Mouse (Mus musculus) G1E (cell line): Measurements from ENCODE around the gene Spsb3. TPM values are rescaled to one million over a fixed set of nuclear protein-coding genes. Genes with fewer than 3 reads are reported as not detected.

Experiments used
- ATAC-seq: 2 replicates; pipeline ENCODE4 v1.8.0; 2016; ENCODE audit warnings: mild to moderate bottlenecking; ENCODE audit not compliant: insufficient number of reproducible peaks, poor library complexity, low FRiP score, severe bottlenecking; ENCODE audit errors: extremely low read depth
- DNase-seq: peaks from one replicate; pipeline ENCODE4 v3.0.0; 2012; ENCODE audit warnings: low spot score
- H3K27me3 ChIP-seq: 2 replicates; pipeline ENCODE4 v1.6.1; 2012; ENCODE audit warnings: mild to moderate bottlenecking, low read length, inconsistent platforms; ENCODE audit not compliant: insufficient read depth
- H3K36me3 ChIP-seq: replicated peaks from 2 replicates; pipeline ENCODE3; 2012; ENCODE audit warnings: mild to moderate bottlenecking, inconsistent platforms
- H3K4me1 ChIP-seq: 2 replicates; pipeline ENCODE4 v1.6.1; 2012; ENCODE audit warnings: low read depth, low read length, inconsistent platforms, mixed read lengths; ENCODE audit not compliant: insufficient read depth
- H3K4me3 ChIP-seq: 2 replicates; pipeline ENCODE4 v1.5.1; 2012; ENCODE audit warnings: low read depth, mild to moderate bottlenecking, inconsistent platforms, low read length, moderate library complexity, mixed read lengths
- H3K9me3 ChIP-seq: replicated peaks from 2 replicates; pipeline ENCODE4 v1.6.1; 2012; ENCODE audit warnings: inconsistent platforms
- CTCF ChIP-seq: IDR thresholded peaks from 2 replicates; pipeline ENCODE4 v1.5.1; 2012; ENCODE audit warnings: low read depth, low read length, inconsistent platforms, mixed read lengths
- GATA1 ChIP-seq: IDR thresholded peaks from 2 replicates; pipeline ENCODE4 v1.6.1; 2012; ENCODE audit warnings: borderline replicate concordance, low read length, inconsistent platforms, mixed read lengths
- GATA2 ChIP-seq: IDR thresholded peaks from 2 replicates; pipeline ENCODE4 v1.6.1; 2012; ENCODE audit warnings: low read depth, low read length, inconsistent platforms, borderline replicate concordance
- POLR2AphosphoS5 ChIP-seq: IDR thresholded peaks from 2 replicates; pipeline ENCODE4 v1.6.1; 2012; ENCODE audit warnings: low read depth, low read length, inconsistent platforms; ENCODE audit not compliant: insufficient replicate concordance
- TAL1 ChIP-seq: conservative IDR thresholded peaks from 2 replicates; pipeline ENCODE4 v1.6.1; 2012; ENCODE audit warnings: low read depth, low read length, inconsistent platforms, mixed read lengths
- polyA plus RNA-seq: library from polyadenylated mRNA; stranded (reverse); fragments of >175 nt; gene quantifications from 2 replicates; pipeline ENCODE4 v1.2.3, GENCODE M21; 2012
- total RNA-seq, 2 experiments: library from RNA; stranded (forward) in 1 of 2; stranded (reverse) in 1 of 2; fragments of 200-1000 nt in 1 of 2; fragments of >200 nt in 1 of 2; fragmentation: Nextera tagmentation in 1 of 2; gene quantifications; 2 replicates each; pipeline ENCODE4 v1.2.3; 2014 to 2017

Spsb3 gene
- total RNA-seq (2014; fragmentation: Nextera tagmentation) (10.9 and 12.8 TPM in 2 replicates), total RNA-seq (2017) (15.9 and 19.7 TPM in 2 replicates), polyA plus RNA-seq (35.1 and 42.6 TPM in 2 replicates)

GRCm38 (mm10) chr17:24886134-24886931 is at the start of gene Spsb3, which contains the start of gene Nubp2:
Spsb3 (plus strand) TSS chr17:24886643.
Nubp2 (minus strand) TSS chr17:24886349.
- DNase-seq, result peak; percentile 99
- no peak for TF ChIP-seq GATA1
- no peak for TF ChIP-seq TAL1
- TF ChIP-seq GATA2, result no peak
- no peak for TF ChIP-seq CTCF
- TF ChIP-seq POLR2AphosphoS5, result no peak
- H3K9me3 ChIP-seq, result no peaks in the 10 kb centered on the region
- peaks cover 79% of the 10 kb centered on the region for H3K36me3 ChIP-seq
- peak within 1 kb of the TSS; percentile 95 for H3K4me3 ChIP-seq
- peak; percentile 96 for ATAC-seq
- no peaks in the 10 kb centered on the region for H3K27me3 ChIP-seq
- peaks cover 77% of the 10 kb centered on the region for H3K4me1 ChIP-seq

DNA sequence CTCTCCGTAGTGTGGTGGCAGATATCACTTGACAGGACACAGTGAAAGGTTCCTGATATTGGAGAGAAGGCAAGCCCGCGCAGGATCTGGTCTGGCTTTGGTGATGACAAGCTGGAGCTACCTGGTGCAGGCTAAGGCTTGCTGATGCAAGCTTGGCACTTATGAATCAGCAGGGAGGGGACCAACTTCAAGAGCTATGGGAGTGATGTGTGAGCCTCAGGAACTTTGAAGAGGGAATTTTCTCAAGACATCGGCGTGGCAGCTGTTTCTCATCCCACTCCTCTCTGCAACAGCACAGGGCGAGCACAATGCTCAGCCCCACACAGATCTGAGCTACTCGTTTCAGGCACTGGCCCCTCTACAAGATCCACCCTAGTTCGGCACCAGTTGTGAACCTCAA is 46.6 kb upstream of the Spsb3 start, which contains the start of gene Hagh:
Gene Hagh, plus strand, starts transcription at position 302 of the 400 bp plus-strand sequence.
- Histone ChIP-seq H3K36me3 (peaks cover 6% of the 10 kb centered on the region), H3K27me3 (peaks cover 16% of the 10 kb centered on the region), H3K4me3 (no peak within 1 kb of the TSS), H3K4me1 (peaks cover 7% of the 10 kb centered on the region), H3K9me3 (no peaks in the 10 kb centered on the region)
- ATAC-seq (no peak), DNase-seq (no peak)
- TF ChIP-seq CTCF, result no peak
- TF ChIP-seq GATA1, result no peak
- TF ChIP-seq TAL1, result no peak
- TF ChIP-seq POLR2AphosphoS5, result no peak
- no peak for TF ChIP-seq GATA2

GRCm38 (mm10) chr17:24840341-24840740 is 46.1 kb upstream of the Spsb3 start:
- no peak for TF ChIP-seq POLR2AphosphoS5
- no peak for TF ChIP-seq CTCF
- TF ChIP-seq GATA1, result no peak
- TF ChIP-seq GATA2, result no peak
- no peak for TF ChIP-seq TAL1
- Histone ChIP-seq H3K4me3 (no peak overlapping the region), H3K27me3 (peaks cover 16% of the 10 kb centered on the region), H3K36me3 (peaks cover 7% of the 10 kb centered on the region), H3K9me3 (no peaks in the 10 kb centered on the region), H3K4me1 (peaks cover 7% of the 10 kb centered on the region)
- no peak for ATAC-seq
- no peak for DNase-seq

- Histone ChIP-seq H3K4me3 (no peak overlapping the region), H3K4me1 (peaks cover 7% of the 10 kb centered on the region), H3K9me3 (no peaks in the 10 kb centered on the region), H3K36me3 (peaks cover 9% of the 10 kb centered on the region), H3K27me3 (peaks cover 11% of the 10 kb centered on the region)
- DNase-seq, result no peak
- no peak for ATAC-seq
- no peak for TF ChIP-seq CTCF
- TF ChIP-seq TAL1, result no peak
- no peak for TF ChIP-seq GATA1
- no peak for TF ChIP-seq GATA2
- no peak for TF ChIP-seq POLR2AphosphoS5
Observed at GRCm38 (mm10) chr17:24841133-24841532, 45.3 kb upstream of the Spsb3 start.

DNA sequence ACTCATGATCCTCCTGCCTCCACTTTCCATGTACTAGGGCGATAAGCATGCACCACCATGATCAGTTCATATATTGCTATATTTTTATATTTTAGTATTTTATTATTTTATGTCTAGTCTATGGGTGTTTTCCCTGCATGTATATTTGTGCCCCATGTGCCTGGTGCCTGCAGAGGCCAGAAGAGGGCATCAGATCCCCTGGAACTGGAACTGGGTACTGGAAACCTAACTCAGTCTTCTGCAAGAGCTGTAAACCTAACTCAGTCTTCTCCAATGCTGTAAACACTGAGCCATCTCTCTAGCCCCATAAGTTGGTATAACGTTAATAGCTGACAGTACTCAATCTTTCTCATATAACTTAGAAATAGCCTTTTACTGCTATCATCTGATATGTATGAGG is 43.8 kb upstream of the Spsb3 start:
- TF ChIP-seq GATA2, result no peak
- TF ChIP-seq POLR2AphosphoS5, result no peak
- TF ChIP-seq CTCF, result no peak
- no peak for TF ChIP-seq GATA1
- TF ChIP-seq TAL1, result no peak
- Histone ChIP-seq H3K4me1 (peaks cover 7% of the 10 kb centered on the region), H3K9me3 (no peaks in the 10 kb centered on the region), H3K36me3 (peaks cover 17% of the 10 kb centered on the region), H3K4me3 (no peak overlapping the region), H3K27me3 (peaks cover 6% of the 10 kb centered on the region; the same call in 1 of the 2 replicates)
- no peak for DNase-seq
- no peak for ATAC-seq

DNA sequence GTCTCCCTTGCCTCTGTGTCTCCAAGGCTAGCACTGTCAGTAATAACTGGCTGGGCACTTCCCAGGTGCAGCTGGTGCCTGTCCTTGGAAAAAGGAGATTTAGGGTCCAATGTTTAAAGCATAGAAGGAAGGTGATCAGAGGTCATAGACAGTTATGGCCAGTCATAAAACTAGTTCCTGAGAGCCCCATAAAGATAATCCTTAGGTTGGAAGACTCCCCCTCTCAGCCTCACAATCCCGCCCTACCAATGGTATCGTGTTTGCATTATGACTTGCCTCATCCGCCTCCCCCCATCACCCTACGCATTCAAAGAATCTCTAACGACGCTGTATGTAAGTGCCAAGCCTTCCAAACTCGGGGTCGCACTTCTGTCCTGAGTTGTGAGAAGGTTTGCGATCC is 41.9 kb upstream of the Spsb3 start:
- H3K36me3 ChIP-seq, result peaks cover 20% of the 10 kb centered on the region
- DNase-seq, result no peak
- no peaks in the 10 kb centered on the region for H3K9me3 ChIP-seq
- H3K4me1 ChIP-seq, result peaks cover 13% of the 10 kb centered on the region
- H3K27me3 ChIP-seq, result peaks cover 6% of the 10 kb centered on the region; the same call in 1 of the 2 replicates
- no peak for ATAC-seq
- H3K4me3 ChIP-seq, result no peak overlapping the region
- TF ChIP-seq POLR2AphosphoS5 (no peak), CTCF (no peak), TAL1 (no peak), GATA1 (no peak), GATA2 (no peak)
